Mouse (Mus musculus) thymus, adult 2 months (tissue): Measurements from ENCODE around the gene Prkn. TPM values are rescaled to one million over a fixed set of nuclear protein-coding genes. Genes with fewer than 3 reads are reported as not detected.
"Not testable (repeated sequence)": the region's sequence is repeated elsewhere in the genome, so short reads cannot be mapped to it uniquely, and the experiment has no call there.

Experiments
- DNase-seq: peaks from one replicate; pipeline ENCODE4 v3.0.0; 2021
- H3K27ac ChIP-seq: fragments of 200-500 bp; 2 replicates; pipeline ENCODE4 v1.5.1; 2012; ENCODE audit warnings: low read length, control low read depth; ENCODE audit not compliant: control insufficient read depth, insufficient read depth
- H3K27me3 ChIP-seq: fragments of 200-500 bp; 2 replicates; pipeline ENCODE4 v1.6.1; 2012; ENCODE audit warnings: mild to moderate bottlenecking, low read length, moderate library complexity, mixed read lengths; ENCODE audit not compliant: control insufficient read depth, insufficient read depth
- H3K36me3 ChIP-seq: fragments of 200-500 bp; 2 replicates; pipeline ENCODE4 v1.6.1; 2012; ENCODE audit warnings: mild to moderate bottlenecking, low read length, moderate library complexity; ENCODE audit not compliant: control insufficient read depth, insufficient read depth
- H3K4me1 ChIP-seq: fragments of 200-500 bp; replicated peaks from 2 replicates; pipeline ENCODE4 v1.6.1; 2012; ENCODE audit warnings: low read length; ENCODE audit not compliant: control insufficient read depth, insufficient read depth
- H3K4me3 ChIP-seq: fragments of 200-500 bp; 2 replicates; pipeline ENCODE4 v1.5.1; 2012; ENCODE audit warnings: mild to moderate bottlenecking, low read length, control low read depth, moderate library complexity; ENCODE audit not compliant: control insufficient read depth, insufficient read depth
- CTCF ChIP-seq: fragments of 200-500 bp; IDR thresholded peaks from 2 replicates; pipeline ENCODE4 v1.5.1; 2012; ENCODE audit warnings: mild to moderate bottlenecking, control low read depth, low read length, moderate library complexity, borderline replicate concordance; ENCODE audit not compliant: control insufficient read depth, poor library complexity, insufficient read depth; ENCODE audit errors: extremely low read depth
- POLR2A ChIP-seq: fragments of 200-500 bp; IDR thresholded peaks from 2 replicates; pipeline ENCODE4 v1.6.1; 2012; ENCODE audit warnings: mild to moderate bottlenecking, low read length, control low read depth, moderate library complexity; ENCODE audit not compliant: control insufficient read depth, poor library complexity, insufficient read depth; ENCODE audit errors: extremely low read depth
- WGBS: fragments of 180-500 bp; shearing (Covaris S2); methylation state at CpG from one replicate; pipeline ENCODE4 v1.1.7; 2018; 5-methylcytosine and 5-hydroxymethylcytosine counted together
- polyA plus RNA-seq: library from polyadenylated mRNA; depleted of rRNA; stranded (reverse); fragments of >200 nt; gene quantifications from 2 replicates; pipeline ENCODE4 v1.2.3, GENCODE M21; 2012

The Prkn gene
- polyA plus RNA-seq, 1 experiment: 1.4 TPM

- H3K4me3 ChIP-seq: no peak overlapping the region
- DNase-seq: peak; percentile 34
- no peaks in the 10 kb centered on the region for H3K27me3 ChIP-seq
- WGBS: 29% methylated on average over 8 of the region's 8 CpGs
- no peaks in the 10 kb centered on the region for H3K36me3 ChIP-seq
- no peak overlapping the region for H3K27ac ChIP-seq
- no peaks in the 10 kb centered on the region for H3K4me1 ChIP-seq
- no peak for TF ChIP-seq POLR2A
- TF ChIP-seq CTCF: no peak
These were observed 1153.1 kb downstream of the Prkn start for GRCm38 (mm10) chr17:11993249-11993648.

DNA sequence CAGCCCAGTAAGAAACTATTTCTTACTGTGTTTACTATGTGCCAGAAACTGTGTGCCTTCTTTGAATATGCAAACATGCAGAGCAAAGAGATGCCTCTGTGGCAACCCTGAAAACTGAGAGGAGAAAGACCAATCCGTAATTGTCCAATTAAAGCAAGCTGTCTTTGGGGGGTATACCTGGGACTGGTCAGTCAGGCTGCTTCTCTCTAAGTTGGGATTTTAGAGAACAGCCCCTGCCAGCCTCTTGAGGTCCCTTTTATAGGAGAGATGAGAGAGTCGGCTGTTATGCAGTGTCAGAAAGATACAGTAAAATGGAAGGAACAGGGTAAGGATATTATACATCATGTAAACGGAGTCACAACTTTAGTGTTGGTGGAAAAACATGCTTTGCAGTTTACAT, 1154.1 kb downstream of the Prkn start:
- H3K27me3 ChIP-seq: no peaks in the 10 kb centered on the region
- TF ChIP-seq CTCF (no peak), POLR2A (no peak)
- H3K27ac ChIP-seq: no peak overlapping the region
- 90% methylated on average over 3 of the region's 3 CpGs for WGBS
- no peaks in the 10 kb centered on the region for H3K36me3 ChIP-seq
- no peaks in the 10 kb centered on the region for H3K4me1 ChIP-seq
- no peak for DNase-seq
- H3K4me3 ChIP-seq: no peak overlapping the region

GRCm38 (mm10) chr17:11994754-11995153, 1154.6 kb downstream of the Prkn start:
- not testable (repeated sequence) for H3K4me3 ChIP-seq, DNase-seq, H3K27me3 ChIP-seq, H3K27ac ChIP-seq, H3K36me3 ChIP-seq, H3K4me1 ChIP-seq
- WGBS: 59% methylated on average over 3 of the region's 3 CpGs

DNA sequence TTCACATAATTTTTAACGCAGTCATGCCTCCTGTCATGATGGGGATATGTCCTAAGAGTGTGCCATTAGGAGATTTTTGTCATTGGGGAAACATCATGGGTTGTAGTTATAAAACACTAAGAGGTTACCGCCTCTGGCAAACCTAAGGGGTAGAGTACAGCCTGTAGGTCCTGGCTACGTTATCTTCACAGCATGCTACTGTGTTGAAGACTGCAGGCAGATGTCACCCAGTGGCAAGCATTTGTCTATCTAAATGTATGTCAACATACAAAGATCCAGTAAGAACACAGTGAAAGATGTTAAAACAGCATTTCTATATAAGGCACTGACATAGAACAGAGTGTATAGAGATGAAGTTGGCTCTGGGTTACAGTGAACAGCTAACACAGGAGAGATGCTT, 1155.3 kb downstream of the Prkn start:
- no peak for DNase-seq
- no peaks in the 10 kb centered on the region for H3K36me3 ChIP-seq
- H3K27me3 ChIP-seq: no peaks in the 10 kb centered on the region
- H3K4me3 ChIP-seq: no peak overlapping the region
- H3K4me1 ChIP-seq: no peaks in the 10 kb centered on the region
- no peak for TF ChIP-seq POLR2A
- TF ChIP-seq CTCF: no peak
- no peak overlapping the region for H3K27ac ChIP-seq
- WGBS: 92% methylated on average over 3 of the region's 3 CpGs

- no peak for TF ChIP-seq CTCF
- TF ChIP-seq POLR2A: no peak
- Histone ChIP-seq H3K27ac (no peak overlapping the region), H3K36me3 (no peaks in the 10 kb centered on the region), H3K27me3 (no peaks in the 10 kb centered on the region), H3K4me1 (no peaks in the 10 kb centered on the region), H3K4me3 (no peak overlapping the region)
- WGBS: 85% methylated on average over 9 of the region's 9 CpGs
- DNase-seq: no peak
These were observed 1156.1 kb downstream of the Prkn start for GRCm38 (mm10) chr17:11996311-11996710.

GRCm38 (mm10) chr17:12000285-12000684, 1160.1 kb downstream of the Prkn start:
- no peaks in the 10 kb centered on the region for H3K27me3 ChIP-seq
- no peaks in the 10 kb centered on the region for H3K36me3 ChIP-seq
- TF ChIP-seq POLR2A (no peak), CTCF (no peak)
- 89% methylated on average over 9 of the region's 9 CpGs for WGBS
- no peak overlapping the region for H3K27ac ChIP-seq
- H3K4me3 ChIP-seq: no peak overlapping the region
- DNase-seq: no peak
- H3K4me1 ChIP-seq: no peaks in the 10 kb centered on the region

- H3K27ac ChIP-seq: no peak overlapping the region
- no peak for DNase-seq
- 79% methylated on average over 3 of the region's 3 CpGs for WGBS
- no peaks in the 10 kb centered on the region for H3K27me3 ChIP-seq
- no peak overlapping the region for H3K4me3 ChIP-seq
- H3K36me3 ChIP-seq: no peaks in the 10 kb centered on the region
- TF ChIP-seq POLR2A: no peak
- TF ChIP-seq CTCF: no peak
- H3K4me1 ChIP-seq: no peaks in the 10 kb centered on the region
These were observed 1181.1 kb downstream of the Prkn start for GRCm38 (mm10) chr17:12021326-12021725.
